Mouse (Mus musculus) midbrain, embryonic 12.5 days (tissue): ENCODE measurements around the gene Faap20. TPM values are rescaled to one million over a fixed set of nuclear protein-coding genes. Genes with fewer than 3 reads are reported as not detected.

ENCODE experiments used
- ATAC-seq: fragments of 200-750 bp; cut with Nextera tagmentation; 2 replicates; pipeline ENCODE4 v1.8.0; 2017; ENCODE audit warnings: low read depth, moderate TSS enrichment, moderate library complexity; ENCODE audit not compliant: low FRiP score
- H3K27ac ChIP-seq: fragments of 300-500 bp; sonication (generic); replicated peaks from 2 replicates; pipeline ENCODE4 v1.5.1; 2016; ENCODE audit warnings: mild to moderate bottlenecking
- H3K27me3 ChIP-seq: fragments of 300-500 bp; sonication (generic); 2 replicates; pipeline ENCODE4 v1.6.1; 2016; ENCODE audit warnings: mild to moderate bottlenecking
- H3K36me3 ChIP-seq: fragments of 300-500 bp; sonication (generic); 2 replicates; pipeline ENCODE4 v1.6.1; 2016
- H3K4me1 ChIP-seq: fragments of 300-500 bp; sonication (generic); 2 replicates; pipeline ENCODE4 v1.6.1; 2016
- H3K4me2 ChIP-seq: fragments of 300-500 bp; sonication (generic); replicated peaks from 2 replicates; pipeline ENCODE4 v1.6.1; 2016; ENCODE audit warnings: mild to moderate bottlenecking, moderate library complexity
- H3K4me3 ChIP-seq: fragments of 300-500 bp; sonication (generic); 2 replicates; pipeline ENCODE4 v1.5.1; 2016; ENCODE audit warnings: mild to moderate bottlenecking
- H3K9ac ChIP-seq: fragments of 300-500 bp; sonication (generic); replicated peaks from 2 replicates; pipeline ENCODE4 v1.6.1; 2016; ENCODE audit warnings: mild to moderate bottlenecking, moderate library complexity
- H3K9me3 ChIP-seq: fragments of 300-500 bp; sonication (generic); 2 replicates; pipeline ENCODE4 v1.6.1; 2016; ENCODE audit warnings: mild to moderate bottlenecking
- WGBS: fragments of 180-500 bp; shearing (Covaris S2); methylation state at CpG from one replicate; pipeline ENCODE4 v1.1.7; 2016; 5-methylcytosine and 5-hydroxymethylcytosine counted together
- polyA plus RNA-seq: library from polyadenylated mRNA; unstranded; fragments of >200 nt; fragmentation: Nextera tagmentation; extraction: Ambion mirVana; gene quantifications from 2 replicates; pipeline ENCODE4 v1.2.1, GENCODE M21; 2016

The Faap20 gene
- polyA plus RNA-seq, 1 experiment from 2014 or later: 102 TPM

DNA sequence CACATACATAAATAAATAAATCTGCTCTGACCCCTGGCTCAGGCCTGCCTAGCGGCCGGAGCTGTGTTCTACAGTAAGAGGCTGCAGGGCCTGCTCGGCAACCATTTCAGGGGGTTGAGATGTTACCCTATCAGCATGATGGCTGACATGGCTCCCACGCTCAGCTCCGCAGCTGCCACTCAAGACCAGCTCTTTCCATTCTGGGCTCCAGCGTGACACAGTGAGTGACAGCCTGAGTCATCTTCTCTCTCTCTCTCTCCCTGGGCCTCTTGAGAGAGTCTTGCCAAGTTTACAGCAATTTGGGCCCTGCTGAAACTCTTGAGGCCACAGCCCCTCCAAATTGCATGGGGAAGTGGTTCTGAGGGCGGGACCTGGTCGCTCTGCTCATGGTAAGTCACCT lies 32.0 kb downstream of the Faap20 start:
- Histone ChIP-seq H3K9ac (no peak overlapping the region), H3K27ac (no peak overlapping the region), H3K9me3 (no peaks in the 10 kb centered on the region), H3K36me3 (no peaks in the 10 kb centered on the region), H3K27me3 (peaks cover 3% of the 10 kb centered on the region; the same call in 1 of the 2 replicates), H3K4me3 (no peak overlapping the region), H3K4me2 (no peak overlapping the region), H3K4me1 (peaks cover 27% of the 10 kb centered on the region)
- no peak for ATAC-seq
- 82% methylated on average over 8 of the region's 8 CpGs for WGBS

DNA sequence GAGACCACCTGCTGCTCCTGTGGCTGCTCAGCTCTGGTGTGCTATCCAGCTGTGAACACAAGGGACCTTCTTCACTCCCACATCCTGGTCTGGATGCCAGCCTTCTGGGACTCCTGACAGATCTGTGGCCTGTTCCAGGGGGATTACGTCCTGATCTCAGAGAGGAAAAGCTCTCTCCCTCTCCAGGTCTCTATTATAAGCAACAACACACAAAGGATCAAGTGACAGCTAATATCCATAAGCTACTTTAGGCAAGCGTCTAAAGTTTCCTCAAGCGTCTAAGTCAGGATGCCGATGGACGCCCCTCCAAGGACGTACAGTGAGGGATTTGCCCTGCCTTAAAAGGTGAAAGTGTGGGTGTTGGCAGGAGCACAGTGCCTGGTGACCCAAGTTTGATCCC lies 32.6 kb downstream of the Faap20 start:
- no peaks in the 10 kb centered on the region for H3K9me3 ChIP-seq
- H3K27ac ChIP-seq: no peak overlapping the region
- H3K4me2 ChIP-seq: no peak overlapping the region
- H3K36me3 ChIP-seq: no peaks in the 10 kb centered on the region
- H3K9ac ChIP-seq: no peak overlapping the region
- H3K4me3 ChIP-seq: no peak overlapping the region
- H3K27me3 ChIP-seq: peaks cover 3% of the 10 kb centered on the region; the same call in 1 of the 2 replicates
- no peak for ATAC-seq
- 41% methylated on average over 6 of the region's 6 CpGs for WGBS
- H3K4me1 ChIP-seq: peaks cover 27% of the 10 kb centered on the region

DNA sequence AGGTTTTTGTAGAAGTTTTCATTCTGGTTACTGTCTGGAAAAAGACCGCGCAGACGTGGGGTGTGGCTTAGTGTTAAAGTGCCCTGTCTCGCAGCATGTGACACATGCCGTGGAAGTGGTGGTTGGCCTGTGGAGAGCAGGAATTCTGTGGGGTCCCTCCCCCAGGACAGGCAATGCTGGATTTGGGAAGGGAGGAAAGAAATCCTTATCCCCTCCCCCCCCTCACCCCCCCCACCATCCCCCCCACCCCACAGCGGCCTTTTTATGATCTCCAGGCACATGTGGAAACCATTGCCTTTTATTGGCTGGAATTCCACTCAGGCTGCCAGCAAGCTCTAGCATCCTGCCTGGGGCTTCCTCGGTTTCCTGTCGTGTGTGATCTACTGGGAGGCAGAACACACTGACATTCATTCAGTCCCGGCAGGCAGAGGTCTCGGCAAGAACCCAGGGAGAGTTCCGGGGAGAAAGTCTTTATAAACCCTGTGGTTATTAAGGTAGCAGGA lies 33.5 kb downstream of the Faap20 start:
- no peaks in the 10 kb centered on the region for H3K36me3 ChIP-seq
- 0 out of 2 replicates have a peak overlapping the region, but pooled peaks have one; percentile 0 for H3K9ac ChIP-seq
- no peaks in the 10 kb centered on the region for H3K9me3 ChIP-seq
- peak overlapping the region; percentile 7; the same call in 1 of the 2 replicates for H3K27ac ChIP-seq
- H3K4me2 ChIP-seq: no peak overlapping the region
- peaks cover 3% of the 10 kb centered on the region; the same call in 1 of the 2 replicates for H3K27me3 ChIP-seq
- ATAC-seq: no peak
- no peak overlapping the region for H3K4me3 ChIP-seq
- H3K4me1 ChIP-seq: peaks cover 24% of the 10 kb centered on the region
- WGBS: 62% methylated on average over 10 of the region's 11 CpGs

DNA sequence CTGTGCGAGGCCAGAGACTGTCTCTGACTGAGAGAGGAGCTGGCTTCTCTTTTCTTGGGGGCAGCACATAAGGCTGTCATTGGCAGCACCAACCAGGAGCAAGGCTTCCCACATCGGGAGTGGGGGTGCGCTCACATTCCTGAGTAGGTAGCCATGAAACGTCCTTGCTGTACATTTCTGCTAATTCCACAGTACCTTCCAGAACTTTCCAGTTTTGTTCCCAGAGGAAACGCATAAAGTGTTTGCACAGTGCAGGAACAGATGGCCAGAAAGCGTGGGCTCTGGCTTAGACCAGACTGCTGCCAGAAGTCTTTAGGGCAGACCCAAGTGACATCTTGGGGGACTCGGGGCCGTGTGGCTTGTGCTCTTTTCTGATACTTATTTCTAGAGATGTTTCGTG lies 34.0 kb downstream of the Faap20 start:
- no peak for ATAC-seq
- H3K4me2 ChIP-seq: no peak overlapping the region
- no peaks in the 10 kb centered on the region for H3K36me3 ChIP-seq
- no peaks in the 10 kb centered on the region for H3K9me3 ChIP-seq
- WGBS: 71% methylated on average over 9 of the region's 9 CpGs
- 0 out of 2 replicates have a peak overlapping the region, but pooled peaks have one; percentile 0 for H3K9ac ChIP-seq
- H3K4me3 ChIP-seq: no peak overlapping the region
- peaks cover 3% of the 10 kb centered on the region; the same call in 1 of the 2 replicates for H3K27me3 ChIP-seq
- H3K27ac ChIP-seq: peak overlapping the region; percentile 7; the same call in 1 of the 2 replicates
- H3K4me1 ChIP-seq: peaks cover 20% of the 10 kb centered on the region

DNA sequence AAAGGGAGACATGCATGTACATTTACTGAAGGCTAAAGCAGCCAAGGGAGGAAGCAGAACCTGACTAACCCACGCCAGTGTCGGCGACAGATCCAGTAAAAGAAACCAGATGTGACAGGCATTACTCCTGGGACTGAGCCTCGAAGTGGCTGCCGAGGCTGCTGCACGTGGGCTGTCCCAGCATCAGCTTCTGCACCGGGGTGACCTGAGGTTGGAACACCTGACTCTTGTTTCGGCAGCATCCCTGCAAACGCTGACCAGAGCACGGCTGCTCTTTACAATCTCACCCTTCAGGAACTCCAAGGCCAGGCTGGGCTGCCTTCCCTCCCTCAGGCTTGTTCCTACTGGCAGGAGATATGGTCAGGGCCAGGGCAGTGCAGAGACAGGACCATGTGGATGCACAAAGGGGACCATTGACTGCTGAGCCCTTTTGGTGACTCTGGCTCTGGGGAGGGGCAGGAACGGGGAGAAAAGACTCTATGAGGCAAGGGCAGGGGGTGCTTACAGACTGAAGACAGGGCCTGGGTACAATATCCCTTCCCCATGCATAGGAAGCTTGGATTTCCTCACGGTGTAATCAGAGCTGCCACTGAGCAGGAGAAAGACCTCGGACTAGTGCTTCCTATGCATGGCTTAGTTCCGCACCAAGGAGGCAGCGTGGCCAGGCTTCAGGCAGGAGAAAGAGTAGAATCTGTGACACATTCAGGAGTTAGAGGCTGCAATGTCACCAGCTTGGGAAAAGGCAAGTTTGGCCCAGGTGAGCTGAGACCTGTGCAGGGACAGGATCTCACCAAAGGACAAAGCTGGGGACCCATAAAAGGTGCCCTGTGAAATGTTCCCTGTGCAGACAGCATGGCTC lies 35.1 kb downstream of the Faap20 start:
- Histone ChIP-seq H3K27me3 (peaks cover 3% of the 10 kb centered on the region; the same call in 1 of the 2 replicates), H3K4me1 (peaks cover 20% of the 10 kb centered on the region; the same call in 1 of the 2 replicates), H3K36me3 (no peaks in the 10 kb centered on the region), H3K9ac (0 out of 2 replicates have a peak overlapping the region, but pooled peaks have one; percentile 15), H3K27ac (no peak overlapping the region), H3K9me3 (no peaks in the 10 kb centered on the region), H3K4me2 (no peak overlapping the region), H3K4me3 (no peak overlapping the region)
- ATAC-seq: no peak
- 74% methylated on average over 15 of the region's 15 CpGs for WGBS

DNA sequence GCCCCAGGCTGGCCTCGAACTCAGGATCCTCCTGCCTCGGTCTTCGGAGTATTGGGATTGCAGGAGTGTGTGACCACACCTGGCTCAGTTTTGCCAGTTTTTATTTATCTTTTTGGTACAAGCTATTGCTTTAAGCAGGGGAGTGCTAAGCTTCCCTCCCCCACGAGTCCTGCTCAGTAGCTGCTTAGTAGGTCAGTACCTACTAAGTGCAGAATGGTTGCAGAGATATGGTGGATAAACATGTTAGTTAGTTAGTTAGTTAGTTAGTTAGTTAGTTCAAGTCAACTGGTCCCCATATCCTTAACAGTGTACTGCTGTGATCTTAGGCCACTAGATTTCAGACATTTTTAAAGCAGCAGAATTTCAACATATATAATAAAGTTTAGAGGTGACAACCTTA lies 36.5 kb downstream of the Faap20 start:
- H3K9ac ChIP-seq: no peak overlapping the region

DNA sequence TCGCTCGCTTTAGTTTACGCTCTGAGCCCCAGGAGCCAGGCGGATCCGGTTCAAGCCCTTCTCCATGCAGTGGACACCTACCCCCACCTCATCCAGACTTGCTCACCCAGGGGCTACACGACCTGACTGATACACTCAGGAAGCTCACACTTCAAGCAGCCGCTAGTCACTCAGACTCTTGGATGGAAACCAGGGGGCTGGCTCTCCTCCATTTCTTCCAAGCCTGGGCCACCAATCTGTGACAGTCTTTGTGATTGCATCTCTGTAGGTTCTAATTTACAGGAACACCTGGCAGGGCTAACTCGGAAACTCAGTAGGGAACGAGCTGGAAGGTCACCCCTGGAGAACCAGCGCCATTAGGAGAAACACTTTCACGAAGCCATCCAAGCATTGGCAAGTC lies 38.1 kb downstream of the Faap20 start:
- Histone ChIP-seq H3K9me3 (no peaks in the 10 kb centered on the region), H3K4me1 (peaks cover 12% of the 10 kb centered on the region; the same call in 1 of the 2 replicates), H3K4me2 (no peak overlapping the region), H3K4me3 (no peak overlapping the region), H3K9ac (no peak overlapping the region), H3K27ac (no peak overlapping the region), H3K27me3 (peaks cover 3% of the 10 kb centered on the region; the same call in 1 of the 2 replicates), H3K36me3 (no peaks in the 10 kb centered on the region)
- 92% methylated on average over 11 of the region's 11 CpGs for WGBS
- no peak for ATAC-seq

More for the DNA sequence above, 36.5 kb downstream of the Faap20 start:
- Histone ChIP-seq H3K4me2 (no peak overlapping the region), H3K4me1 (peaks cover 20% of the 10 kb centered on the region; the same call in 1 of the 2 replicates), H3K9me3 (no peaks in the 10 kb centered on the region), H3K27me3 (peaks cover 3% of the 10 kb centered on the region; the same call in 1 of the 2 replicates), H3K27ac (no peak overlapping the region), H3K36me3 (no peaks in the 10 kb centered on the region), H3K4me3 (no peak overlapping the region)
- 90% methylated on average over 4 of the region's 4 CpGs for WGBS
- no peak for ATAC-seq

DNA sequence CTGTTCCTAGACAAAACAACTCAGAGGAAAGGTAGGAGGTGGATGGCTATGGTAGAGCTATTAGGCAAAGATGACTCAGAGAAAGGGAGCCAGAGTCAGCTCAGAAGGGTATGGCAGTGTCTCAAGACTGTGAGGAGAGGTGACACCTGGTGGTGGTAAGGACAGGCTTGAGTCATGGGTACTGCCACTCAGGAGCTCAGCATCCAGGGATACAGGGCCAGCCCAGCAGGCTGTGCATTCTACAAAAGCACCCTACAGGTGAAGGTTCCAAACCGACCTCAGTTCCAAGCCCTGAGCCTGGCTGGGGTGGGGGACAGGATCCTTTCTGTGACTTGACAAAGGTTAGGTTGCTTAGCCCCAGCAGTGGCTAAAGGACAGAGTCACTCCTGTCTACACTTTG lies 39.0 kb downstream of the Faap20 start:
- Histone ChIP-seq H3K27me3 (peaks cover 3% of the 10 kb centered on the region; the same call in 1 of the 2 replicates), H3K9ac (no peak overlapping the region), H3K36me3 (no peaks in the 10 kb centered on the region), H3K4me2 (no peak overlapping the region), H3K4me3 (no peak overlapping the region), H3K4me1 (0 out of 2 replicates have a peak, but pooled peaks cover 4% of the 10 kb centered on the region), H3K27ac (no peak overlapping the region), H3K9me3 (no peaks in the 10 kb centered on the region)
- no peak for ATAC-seq
- 76% methylated on average over 1 of the region's 1 CpGs for WGBS

DNA sequence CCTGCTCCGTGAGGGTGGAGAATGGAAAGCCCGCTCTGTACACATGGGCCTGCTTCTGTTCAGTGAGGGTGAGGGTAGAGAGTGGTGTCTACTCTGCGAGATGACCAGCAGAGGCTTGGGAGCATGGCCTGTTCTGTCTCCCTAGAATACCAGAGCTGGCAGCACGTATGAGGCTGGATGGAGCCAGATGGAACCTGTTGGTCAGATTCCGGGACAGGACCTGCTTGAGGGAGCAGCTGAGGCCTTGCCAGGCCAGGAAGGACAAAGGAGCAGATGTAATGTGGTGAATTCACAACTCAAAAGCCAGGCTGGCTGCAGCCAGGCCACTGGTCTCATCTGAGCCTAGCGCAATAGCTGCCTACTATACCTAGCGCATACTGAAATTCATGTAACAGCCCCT lies 40.4 kb downstream of the Faap20 start:
- no peak for ATAC-seq
- H3K9ac ChIP-seq: no peak overlapping the region
- H3K4me2 ChIP-seq: no peak overlapping the region
- H3K9me3 ChIP-seq: no peaks in the 10 kb centered on the region
- no peak overlapping the region for H3K4me3 ChIP-seq
- 95% methylated on average over 7 of the region's 7 CpGs for WGBS
- no peaks in the 10 kb centered on the region for H3K4me1 ChIP-seq
- no peaks in the 10 kb centered on the region for H3K36me3 ChIP-seq
- H3K27ac ChIP-seq: no peak overlapping the region
- H3K27me3 ChIP-seq: no peaks in the 10 kb centered on the region

DNA sequence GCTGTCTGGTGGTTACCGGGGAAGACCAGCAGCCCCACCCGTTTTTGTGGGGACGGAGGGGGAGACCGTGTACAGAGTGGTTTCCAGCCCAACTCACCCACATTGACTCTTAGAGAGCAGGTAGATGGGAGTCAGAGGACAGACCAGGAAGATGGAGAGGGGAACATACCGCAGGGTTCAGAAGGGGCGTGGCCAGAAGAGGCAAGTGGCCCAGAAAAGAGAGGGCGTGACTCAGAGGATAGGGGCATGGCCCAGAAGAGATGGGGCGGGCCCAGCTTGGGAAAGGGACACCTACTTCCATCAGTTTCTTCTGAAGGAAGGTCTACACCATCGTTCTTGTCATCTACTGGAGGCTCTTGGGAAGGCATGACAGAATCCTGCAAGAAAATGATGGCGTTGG lies 43.3 kb downstream of the Faap20 start:
- no peak overlapping the region for H3K27ac ChIP-seq
- no peaks in the 10 kb centered on the region for H3K36me3 ChIP-seq
- no peak for ATAC-seq
- no peaks in the 10 kb centered on the region for H3K9me3 ChIP-seq
- 89% methylated on average over 10 of the region's 10 CpGs for WGBS
- no peaks in the 10 kb centered on the region for H3K4me1 ChIP-seq
- no peak overlapping the region for H3K9ac ChIP-seq
- no peak overlapping the region for H3K4me3 ChIP-seq
- no peak overlapping the region for H3K4me2 ChIP-seq
- no peaks in the 10 kb centered on the region for H3K27me3 ChIP-seq

DNA sequence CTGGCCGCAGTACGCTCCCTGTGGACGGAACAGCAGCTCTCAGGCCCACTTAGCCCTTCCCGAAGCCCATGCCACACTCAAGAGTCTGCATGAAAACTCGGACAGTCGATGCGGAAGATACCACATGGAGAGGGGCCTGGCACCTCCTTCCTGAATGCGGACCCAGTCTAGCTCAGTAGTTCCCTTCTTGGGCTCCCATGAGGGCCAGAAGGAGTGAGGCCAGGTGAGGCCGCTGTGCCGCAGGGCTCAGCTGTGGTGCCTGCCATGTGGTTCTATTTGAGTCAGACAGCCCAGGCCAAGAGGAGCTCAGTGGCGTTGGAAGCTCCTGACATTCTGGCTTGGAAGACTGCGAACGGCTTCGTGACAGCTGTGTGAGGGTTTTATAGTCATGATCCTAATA lies 44.8 kb downstream of the Faap20 start:
- Histone ChIP-seq H3K27me3 (no peaks in the 10 kb centered on the region), H3K9me3 (no peaks in the 10 kb centered on the region), H3K4me2 (no peak overlapping the region), H3K9ac (no peak overlapping the region), H3K36me3 (no peaks in the 10 kb centered on the region), H3K4me3 (no peak overlapping the region), H3K27ac (no peak overlapping the region), H3K4me1 (no peaks in the 10 kb centered on the region)
- no peak for ATAC-seq
- WGBS: 93% methylated on average over 14 of the region's 14 CpGs

DNA sequence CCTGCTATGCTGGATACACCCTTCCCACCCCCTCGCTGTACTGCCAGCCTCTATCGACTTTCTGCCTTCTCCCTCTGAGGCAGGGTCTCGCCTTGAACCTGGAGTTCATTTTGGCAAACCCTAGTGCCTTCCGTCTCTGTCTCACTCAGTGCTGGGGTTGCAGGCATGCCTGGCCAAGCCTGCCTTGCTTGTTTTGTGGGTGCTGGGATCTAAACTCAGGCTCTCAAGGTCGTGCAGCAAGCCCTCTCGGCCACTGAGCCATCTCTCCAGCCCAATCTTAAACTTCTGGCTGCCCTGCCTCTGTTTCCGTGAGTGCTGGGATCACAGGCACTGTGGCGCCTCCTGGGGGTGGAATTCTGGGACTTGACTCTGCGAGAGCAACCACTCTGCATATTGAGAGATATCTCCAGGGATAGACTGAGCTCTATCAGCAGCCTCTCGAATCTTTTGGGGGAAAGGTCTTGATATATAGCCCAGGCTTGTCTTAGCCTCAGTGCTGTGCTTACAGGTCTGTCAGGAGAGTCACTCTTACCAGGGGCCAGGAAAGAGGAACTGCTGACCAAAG lies 45.5 kb downstream of the Faap20 start:
- Histone ChIP-seq H3K9me3 (no peaks in the 10 kb centered on the region), H3K36me3 (no peaks in the 10 kb centered on the region), H3K4me1 (no peaks in the 10 kb centered on the region), H3K27me3 (no peaks in the 10 kb centered on the region), H3K4me3 (no peak overlapping the region), H3K9ac (no peak overlapping the region), H3K27ac (no peak overlapping the region), H3K4me2 (no peak overlapping the region)
- ATAC-seq: no peak
- WGBS: 82% methylated on average over 10 of the region's 10 CpGs
